Mouse (Mus musculus) spleen, adult 2 months (tissue): ENCODE data around the gene Cd96. TPM values are rescaled to one million over a fixed set of nuclear protein-coding genes. Genes with fewer than 3 reads are reported as not detected.

Source experiments
- DNase-seq, 2 experiments: peaks; one replicate each; pipeline versions ENCODE4 v3.0.0 to v3.0.0-alpha.2; 2012 to 2021; ENCODE audit warnings: low spot score in 2 of 2, low read depth in 1 of 2
- H3K27ac ChIP-seq: fragments of 200-500 bp; 2 replicates; pipeline ENCODE4 v1.5.1; 2012; ENCODE audit warnings: low read length, inconsistent platforms; ENCODE audit not compliant: insufficient read depth
- H3K27me3 ChIP-seq: fragments of 200-500 bp; 2 replicates; pipeline ENCODE4 v1.6.1; 2012; ENCODE audit warnings: mild to moderate bottlenecking, moderate library complexity, low read length, inconsistent platforms; ENCODE audit not compliant: control insufficient read depth, insufficient read depth
- H3K36me3 ChIP-seq: fragments of 200-500 bp; 2 replicates; pipeline ENCODE4 v1.6.1; 2012; ENCODE audit warnings: mild to moderate bottlenecking, low read length, inconsistent platforms; ENCODE audit not compliant: control insufficient read depth, insufficient read depth
- H3K4me1 ChIP-seq: fragments of 200-500 bp; 2 replicates; pipeline ENCODE4 v1.6.1; 2011; ENCODE audit warnings: inconsistent platforms; ENCODE audit not compliant: control insufficient read depth, insufficient read depth, insufficient read length
- H3K4me3 ChIP-seq: fragments of 200-500 bp; 2 replicates; pipeline ENCODE4 v1.5.1; 2011; ENCODE audit warnings: mild to moderate bottlenecking, inconsistent platforms; ENCODE audit not compliant: insufficient read depth, insufficient read length; ENCODE audit errors: extremely low read depth
- CTCF ChIP-seq: fragments of 200-500 bp; IDR thresholded peaks from 2 replicates; pipeline ENCODE4 v1.5.1; 2011; ENCODE audit warnings: mild to moderate bottlenecking, inconsistent platforms; ENCODE audit not compliant: insufficient read depth, insufficient read length, insufficient replicate concordance; ENCODE audit errors: extremely low read depth
- POLR2A ChIP-seq: fragments of 200-500 bp; IDR thresholded peaks from 2 replicates; pipeline ENCODE4 v1.6.1; 2011; ENCODE audit warnings: low read depth, low read length, inconsistent platforms
- WGBS: fragments of 180-500 bp; shearing (Covaris S2); methylation state at CpG from one replicate; pipeline ENCODE4 v1.1.7; 2018; 5-methylcytosine and 5-hydroxymethylcytosine counted together
- polyA plus RNA-seq: library from polyadenylated mRNA; depleted of rRNA; stranded (reverse); fragments of >200 nt; gene quantifications from 2 replicates; pipeline ENCODE4 v1.2.3, GENCODE M21; 2012

The Cd96 gene
- polyA plus RNA-seq, 1 experiment = 4.7 TPM

GRCm38 (mm10) chr16:46020396-46020795, 99.7 kb downstream of the Cd96 start:
- Histone ChIP-seq H3K36me3 (no peaks in the 10 kb centered on the region), H3K4me3 (no peak overlapping the region), H3K27ac (no peak overlapping the region), H3K27me3 (no peaks in the 10 kb centered on the region), H3K4me1 (no peaks in the 10 kb centered on the region; the same call in 1 of the 2 replicates)
- TF ChIP-seq POLR2A = no peak
- no peak for TF ChIP-seq CTCF
- DNase-seq = no peak
- whole genome bisulfite sequencing = 79% methylated on average over 2 of the region's 2 CpGs

GRCm38 (mm10) chr16:46019799-46020198, 100.3 kb downstream of the Cd96 start:
- Histone ChIP-seq H3K27ac (no peak overlapping the region), H3K36me3 (no peaks in the 10 kb centered on the region), H3K4me1 (no peaks in the 10 kb centered on the region; the same call in 1 of the 2 replicates), H3K27me3 (no peaks in the 10 kb centered on the region), H3K4me3 (no peak overlapping the region)
- WGBS = 93% methylated on average over 4 of the region's 4 CpGs
- no peak for TF ChIP-seq POLR2A
- no peak for TF ChIP-seq CTCF
- DNase-seq = no peak

- H3K27me3 ChIP-seq = no peaks in the 10 kb centered on the region
- DNase-seq = no peak
- H3K4me3 ChIP-seq = no peak overlapping the region
- no peaks in the 10 kb centered on the region for H3K36me3 ChIP-seq
- H3K4me1 ChIP-seq = no peaks in the 10 kb centered on the region; the same call in 1 of the 2 replicates
- H3K27ac ChIP-seq = no peak overlapping the region
- TF ChIP-seq CTCF (no peak), POLR2A (no peak)
- WGBS = 83% methylated on average over 1 of the region's 1 CpGs
These were observed 100.7 kb downstream of the Cd96 start for GRCm38 (mm10) chr16:46019359-46019758.

- no peak for DNase-seq
- H3K4me1 ChIP-seq = peaks cover 3% of the 10 kb centered on the region; the same call in 1 of the 2 replicates
- no peaks in the 10 kb centered on the region for H3K27me3 ChIP-seq
- H3K36me3 ChIP-seq = no peaks in the 10 kb centered on the region
- 85% methylated on average over 1 of the region's 1 CpGs for WGBS
- no peak overlapping the region for H3K27ac ChIP-seq
- H3K4me3 ChIP-seq = no peak overlapping the region
- TF ChIP-seq POLR2A = no peak
- TF ChIP-seq CTCF = no peak
These were observed 108.4 kb downstream of the Cd96 start for GRCm38 (mm10) chr16:46011696-46012095.

GRCm38 (mm10) chr16:46010906-46011220, 109.2 kb downstream of the Cd96 start:
- 4% methylated on average over 5 of the region's 5 CpGs for WGBS
- TF ChIP-seq POLR2A = no peak
- no peak for TF ChIP-seq CTCF
- Histone ChIP-seq H3K36me3 (no peaks in the 10 kb centered on the region), H3K27ac (peak overlapping the region; percentile 91), H3K4me1 (peaks cover 3% of the 10 kb centered on the region; the same call in 1 of the 2 replicates), H3K27me3 (no peaks in the 10 kb centered on the region), H3K4me3 (peak overlapping the region; percentile 71)
- DNase-seq = peak; percentile 57 to 59

- Histone ChIP-seq H3K27me3 (no peaks in the 10 kb centered on the region), H3K4me3 (peak within 1 kb of the TSS; percentile 71), H3K27ac (peak within 1 kb of the TSS; percentile 91), H3K36me3 (no peaks in the 10 kb centered on the region), H3K4me1 (peaks cover 3% of the 10 kb centered on the region; the same call in 1 of the 2 replicates)
- TF ChIP-seq POLR2A = peak; percentile 81
- TF ChIP-seq CTCF = no peak
- WGBS = under 1% methylated on average over 39 of the region's 39 CpGs
- peak; percentile 89 to 93 for DNase-seq
These were observed 109.7 kb downstream of the Cd96 start, which contains the start of gene Plcxd2 for GRCm38 (mm10) chr16:46010153-46010905. Plcxd2 (minus strand) TSS chr16:46010218.

GRCm38 (mm10) chr16:46009717-46010116, 110.3 kb downstream of the Cd96 start:
- H3K36me3 ChIP-seq = no peaks in the 10 kb centered on the region
- DNase-seq = peak in 1 of 2 experiments; percentile 5
- peak overlapping the region; percentile 71 for H3K4me3 ChIP-seq
- no peaks in the 10 kb centered on the region for H3K27me3 ChIP-seq
- WGBS = 4% methylated on average over 13 of the region's 13 CpGs
- TF ChIP-seq CTCF (no peak), POLR2A (no peak)
- peaks cover 3% of the 10 kb centered on the region; the same call in 1 of the 2 replicates for H3K4me1 ChIP-seq
- peak overlapping the region; percentile 67 for H3K27ac ChIP-seq
